Comparison of ENCODE assay signal across 25 mouse cellular contexts in the genomic region with DNA sequence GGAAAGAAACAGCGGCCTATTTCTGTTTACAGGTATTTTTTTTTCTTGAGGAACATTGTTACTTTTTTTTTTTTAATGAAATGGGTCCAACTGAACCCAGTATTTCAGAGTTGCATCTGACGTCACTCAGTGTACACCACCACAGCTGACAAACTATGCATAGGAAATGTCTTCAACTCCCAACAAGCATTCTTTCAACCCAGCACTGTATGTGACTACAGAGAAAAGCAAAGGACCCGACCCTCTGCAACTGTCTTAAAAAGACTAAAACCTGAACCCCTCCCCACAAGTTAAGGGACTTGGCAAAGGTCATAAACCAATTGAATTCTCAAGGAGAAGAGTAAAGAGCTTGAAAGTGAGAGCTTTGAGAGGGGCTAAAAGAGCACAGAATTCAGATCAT.
"Had no signal": no experiment of that assay in that cellular context is flagged by ENCODE, and none has a peak within 500 bp of the region (broad histone marks: within the 10 kb centered on the region; RNA-seq: fewer than 3 reads in every experiment).

No protein-coding gene starts in this region.

- H3K4me2 ChIP-seq: heart, embryonic 12.5 days; hindbrain, embryonic 12.5 days; hindbrain, embryonic 14.5 days; intestine, embryonic 15.5 days; limb, embryonic 12.5 days had no signal

- H3K4me1 ChIP-seq: heart, embryonic 10.5 days; heart, embryonic 12.5 days; hindbrain, embryonic 10.5 days; hindbrain, embryonic 12.5 days; intestine, embryonic 15.5 days; limb, embryonic 10.5 days; limb, embryonic 12.5 days had no signal

- ATAC-seq: hindbrain, embryonic 16.5 days; inflammation-experienced regulatory T-cells, adult 6 months; intestine, embryonic 15.5 days; intestine, postnatal 0 days had no signal

- H3K27me3 ChIP-seq: heart, embryonic 12.5 days; hindbrain, embryonic 12.5 days; intestine, embryonic 15.5 days; limb, embryonic 12.5 days had no signal

- DNase-seq: gastrocnemius, adult 2 months; gastrocnemius, postnatal 10 days; gastrocnemius, postnatal 25 days; heart, adult 18-20 months; heart, postnatal 10 days; heart, postnatal 4 days; kidney, adult 18-20 months; kidney, adult 8-10 months; kidney, postnatal 10 days; kidney, postnatal 25 days; kidney, postnatal 4 days; liver had no signal

- H3K4me3 ChIP-seq: gastrocnemius, adult 2 months; heart, embryonic 10.5 days; heart, embryonic 12.5 days; hindbrain, embryonic 10.5 days; hindbrain, embryonic 12.5 days; intestine, embryonic 15.5 days; layer of hippocampus, adult 2 months; left cerebral cortex, adult 2 months; limb, embryonic 10.5 days; limb, embryonic 12.5 days had no signal

- H3K9me3 ChIP-seq: heart, embryonic 10.5 days; heart, embryonic 12.5 days; hindbrain, embryonic 10.5 days; hindbrain, embryonic 12.5 days; intestine, embryonic 15.5 days; limb, embryonic 10.5 days; limb, embryonic 12.5 days had no signal

- H3K36me3 ChIP-seq: heart, embryonic 10.5 days; heart, embryonic 12.5 days; hindbrain, embryonic 10.5 days; hindbrain, embryonic 12.5 days; intestine, embryonic 15.5 days; limb, embryonic 10.5 days; limb, embryonic 12.5 days had no signal

- H3K9ac ChIP-seq: heart, embryonic 12.5 days; hindbrain, embryonic 12.5 days; hindbrain, embryonic 14.5 days; intestine, embryonic 15.5 days; limb, embryonic 12.5 days had no signal

- H3K27ac ChIP-seq: gastrocnemius, adult 2 months; heart, embryonic 10.5 days; hindbrain, embryonic 10.5 days; hindbrain, embryonic 12.5 days; hindbrain, embryonic 14.5 days; intestine, embryonic 15.5 days; layer of hippocampus, adult 2 months; left cerebral cortex, adult 2 months; limb, embryonic 10.5 days; limb, embryonic 12.5 days had no signal
